Comparison of ENCODE assay signal across 1 mouse cellular context in genomic region chr6:129342391-129342790, GRCm38 (mm10). TPM values are rescaled to one million over a fixed set of nuclear protein-coding genes. Genes with fewer than 3 reads are reported as not detected.
"Had no signal": no experiment of that assay in that cellular context is flagged by ENCODE, and none has a peak within 500 bp of the region (broad histone marks: within the 10 kb centered on the region; RNA-seq: fewer than 3 reads in every experiment).

Gene Clec12a, plus strand, starts transcription at chr6:129342691.

RNA-seq across cellular contexts. Expression of gene Clec12a, which starts in this region (rescaled TPM):
- polyA plus RNA-seq: myocyte had no signal
